Mouse (Mus musculus) lung, adult 2 months (tissue): ENCODE measurements around the gene Izumo4. TPM values are rescaled to one million over a fixed set of nuclear protein-coding genes. Genes with fewer than 3 reads are reported as not detected.

Experiments
- DNase-seq: peaks from one replicate; pipeline ENCODE4 v3.0.0; 2022
- H3K4me1 ChIP-seq: fragments of 200-500 bp; 2 replicates; pipeline ENCODE4 v1.6.1; 2011; ENCODE audit warnings: low read length; ENCODE audit not compliant: control insufficient read depth, insufficient read depth
- H3K4me3 ChIP-seq: fragments of 200-500 bp; replicated peaks from 2 replicates; pipeline ENCODE3; 2011; ENCODE audit warnings: low read depth, mild to moderate bottlenecking, control low read depth, low read length; ENCODE audit errors: extremely low read depth
- CTCF ChIP-seq: fragments of 200-500 bp; IDR thresholded peaks from 2 replicates; pipeline ENCODE4 v1.5.1; 2011; ENCODE audit warnings: mild to moderate bottlenecking, low read length, control low read depth; ENCODE audit not compliant: insufficient read depth
- POLR2A ChIP-seq: fragments of 200-500 bp; IDR thresholded peaks from 2 replicates; pipeline ENCODE4 v1.6.1; 2011; ENCODE audit warnings: low read depth, mild to moderate bottlenecking, control low read depth, low read length, borderline replicate concordance; ENCODE audit errors: extremely low read depth
- WGBS: fragments of 180-500 bp; shearing (Covaris S2); methylation state at CpG from one replicate; pipeline ENCODE4 v1.1.7; 2018; 5-methylcytosine and 5-hydroxymethylcytosine counted together
- polyA plus RNA-seq: library from polyadenylated mRNA; depleted of rRNA; stranded (reverse); fragments of >200 nt; gene quantifications from 2 replicates; pipeline ENCODE4 v1.2.3, GENCODE M21; 2012

Izumo4 gene
- polyA plus RNA-seq, 1 experiment, result 70.8 TPM

- 58% methylated on average over 3 of the region's 3 CpGs for WGBS
- TF ChIP-seq POLR2A (no peak), CTCF (no peak)
These were observed 3.0 kb downstream of the Izumo4 start for GRCm38 (mm10) chr10:80705033-80705432.

DNA sequence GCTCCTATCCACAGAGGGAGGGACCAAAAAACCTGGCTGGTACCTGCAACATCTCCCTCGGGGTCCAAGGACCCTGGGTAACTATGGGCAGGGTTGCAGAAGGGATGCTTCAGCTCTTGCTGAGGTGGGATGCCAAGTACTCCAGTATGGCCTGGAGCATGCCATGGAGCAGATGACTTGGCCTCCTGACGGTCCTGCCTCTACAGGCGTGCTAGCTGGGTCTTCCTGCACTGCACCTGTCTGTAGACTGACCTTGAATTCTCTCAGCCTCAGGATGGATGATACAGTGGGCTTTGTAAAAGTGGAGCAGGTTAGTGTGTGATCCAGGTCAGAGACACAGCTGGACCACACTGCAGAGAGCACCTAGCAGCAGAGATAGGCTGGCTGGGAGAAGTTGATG, 3.5 kb downstream of the Izumo4 start:
- 0 out of 2 replicates have a peak, but pooled peaks cover 7% of the 10 kb centered on the region for H3K4me1 ChIP-seq
- WGBS, result 76% methylated on average over 3 of the region's 3 CpGs
- TF ChIP-seq CTCF (no peak), POLR2A (no peak)
- DNase-seq, result no peak
- no peak overlapping the region for H3K4me3 ChIP-seq

More at GRCm38 (mm10) chr10:80705033-80705432, 3.0 kb downstream of the Izumo4 start:
- DNase-seq, result no peak
- H3K4me3 ChIP-seq, result no peak overlapping the region
- H3K4me1 ChIP-seq, result 0 out of 2 replicates have a peak, but pooled peaks cover 7% of the 10 kb centered on the region

DNA sequence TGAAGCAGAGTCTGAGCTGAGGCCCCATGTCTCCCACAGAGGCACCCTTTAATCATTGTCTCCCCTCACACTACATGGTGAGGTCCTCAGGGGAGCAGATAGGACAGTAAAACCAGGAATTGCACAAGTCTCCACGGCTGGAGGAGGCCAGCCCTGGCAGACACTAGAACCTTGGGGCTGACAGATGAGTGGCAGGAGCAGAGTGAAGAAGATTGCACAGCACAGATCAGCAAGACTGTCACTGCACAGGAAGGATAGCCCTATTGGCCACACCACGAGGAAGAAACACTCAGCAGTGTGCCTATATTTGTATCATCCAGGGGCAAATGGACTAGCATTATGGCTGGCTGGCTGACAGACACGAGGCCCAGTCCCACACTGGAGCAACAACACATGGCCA, 8.8 kb downstream of the Izumo4 start:
- no peak overlapping the region for H3K4me3 ChIP-seq
- no peak for DNase-seq
- TF ChIP-seq POLR2A, result no peak
- no peak for TF ChIP-seq CTCF
- 71% methylated on average over 3 of the region's 3 CpGs for WGBS
- no peaks in the 10 kb centered on the region for H3K4me1 ChIP-seq

- WGBS, result 63% methylated on average over 1 of the region's 1 CpGs
- TF ChIP-seq CTCF, result no peak
- no peak for TF ChIP-seq POLR2A
- H3K4me1 ChIP-seq, result no peaks in the 10 kb centered on the region
- no peak overlapping the region for H3K4me3 ChIP-seq
- DNase-seq, result no peak
These were observed 15.3 kb downstream of the Izumo4 start for GRCm38 (mm10) chr10:80717281-80717680.

DNA sequence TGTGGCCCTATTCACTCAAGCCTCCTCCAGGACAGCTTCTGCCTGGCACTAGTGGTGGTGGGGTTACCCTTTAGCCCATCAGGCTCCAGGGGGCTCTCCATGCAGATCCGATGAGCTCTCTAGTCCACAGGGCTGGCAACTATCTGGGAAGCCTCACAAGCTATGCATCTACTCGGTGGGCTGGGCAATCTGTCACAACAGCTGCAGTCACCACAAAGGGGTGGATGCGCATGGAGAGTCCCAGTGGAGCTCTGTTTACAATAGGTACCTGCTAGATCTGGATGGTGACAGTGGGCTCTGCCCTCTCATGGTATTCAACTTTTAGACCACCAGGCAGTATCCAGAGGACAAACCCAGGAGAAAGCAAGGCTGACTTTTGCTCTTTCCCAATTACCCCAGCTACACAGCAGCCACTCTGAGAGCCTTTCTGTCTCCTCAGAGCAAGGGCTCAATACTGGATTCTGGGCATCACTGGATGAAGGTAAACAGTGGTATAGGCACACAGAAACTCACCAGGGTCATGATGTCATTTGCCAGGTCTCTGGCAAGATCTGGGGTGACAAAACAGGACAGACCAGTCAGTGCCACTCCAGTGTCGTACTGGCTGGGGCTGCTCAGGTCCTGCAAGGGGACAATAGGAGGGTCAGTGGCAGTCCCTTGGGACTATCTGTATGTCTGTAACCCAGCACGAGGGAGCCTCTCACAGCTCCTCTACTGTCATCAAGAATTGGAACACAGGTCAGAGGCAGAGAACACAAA, 25.6 kb downstream of the Izumo4 start:
- 77% methylated on average over 5 of the region's 5 CpGs for WGBS
- no peaks in the 10 kb centered on the region for H3K4me1 ChIP-seq
- no peak for DNase-seq
- no peak overlapping the region for H3K4me3 ChIP-seq
- TF ChIP-seq CTCF (no peak), POLR2A (no peak)

GRCm38 (mm10) chr10:80732611-80733101, 30.7 kb downstream of the Izumo4 start:
- H3K4me3 ChIP-seq, result no peak overlapping the region
- TF ChIP-seq CTCF (no peak), POLR2A (no peak)
- DNase-seq, result no peak
- WGBS, result 90% methylated on average over 6 of the region's 6 CpGs
- peaks cover 15% of the 10 kb centered on the region for H3K4me1 ChIP-seq

DNA sequence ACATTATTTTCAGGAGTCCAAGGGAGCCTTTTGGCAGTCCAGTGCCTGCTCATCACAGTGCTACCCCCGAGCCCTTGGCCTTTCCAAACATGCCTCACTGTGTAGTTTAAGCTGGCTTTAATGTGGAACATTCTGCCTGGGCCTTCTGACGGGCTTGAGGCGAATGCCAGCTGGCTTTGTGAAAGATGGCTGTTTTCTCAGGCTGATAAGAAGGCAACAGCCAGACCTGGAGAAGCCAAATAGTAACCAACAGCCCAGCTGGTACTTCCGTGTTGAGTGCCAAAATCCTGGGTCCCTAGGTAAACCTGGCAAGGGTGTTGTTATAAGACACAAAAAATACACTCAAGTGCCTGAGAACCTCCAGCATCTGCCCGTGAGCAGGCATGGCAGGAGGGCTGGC, 34.7 kb downstream of the Izumo4 start:
- DNase-seq, result no peak
- Histone ChIP-seq H3K4me3 (no peak overlapping the region), H3K4me1 (peaks cover 30% of the 10 kb centered on the region)
- TF ChIP-seq CTCF (no peak), POLR2A (no peak)
- 32% methylated on average over 5 of the region's 5 CpGs for WGBS

GRCm38 (mm10) chr10:80738657-80739056, 36.7 kb downstream of the Izumo4 start:
- no peak for DNase-seq
- 50% methylated on average over 1 of the region's 1 CpGs for WGBS
- Histone ChIP-seq H3K4me1 (peaks cover 30% of the 10 kb centered on the region), H3K4me3 (no peak overlapping the region)
- TF ChIP-seq CTCF (no peak), POLR2A (no peak)

DNA sequence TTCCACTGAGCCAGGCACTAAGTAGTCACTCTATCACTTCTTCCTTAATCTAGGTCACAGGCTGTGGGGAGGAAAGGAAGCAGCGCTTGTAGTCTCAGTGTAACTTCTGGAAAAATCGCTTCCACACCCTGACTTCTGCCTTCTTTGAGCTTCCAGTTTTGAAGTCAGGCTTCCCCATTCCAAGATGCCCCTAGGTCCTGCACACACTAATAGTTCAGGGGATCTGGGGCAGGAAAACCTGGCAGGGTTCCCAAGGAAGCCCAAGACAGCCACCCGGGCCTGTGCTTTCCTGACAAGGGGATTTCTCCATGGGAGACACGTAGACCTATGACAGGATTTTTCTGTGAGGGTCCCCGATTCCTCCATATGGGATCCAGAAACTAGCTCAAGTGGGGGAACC, 39.2 kb downstream of the Izumo4 start:
- 4% methylated on average over 5 of the region's 5 CpGs for WGBS
- H3K4me1 ChIP-seq, result peaks cover 26% of the 10 kb centered on the region
- TF ChIP-seq POLR2A, result no peak
- TF ChIP-seq CTCF, result no peak
- peak overlapping the region; percentile 92 for H3K4me3 ChIP-seq
- DNase-seq, result peak; percentile 40

DNA sequence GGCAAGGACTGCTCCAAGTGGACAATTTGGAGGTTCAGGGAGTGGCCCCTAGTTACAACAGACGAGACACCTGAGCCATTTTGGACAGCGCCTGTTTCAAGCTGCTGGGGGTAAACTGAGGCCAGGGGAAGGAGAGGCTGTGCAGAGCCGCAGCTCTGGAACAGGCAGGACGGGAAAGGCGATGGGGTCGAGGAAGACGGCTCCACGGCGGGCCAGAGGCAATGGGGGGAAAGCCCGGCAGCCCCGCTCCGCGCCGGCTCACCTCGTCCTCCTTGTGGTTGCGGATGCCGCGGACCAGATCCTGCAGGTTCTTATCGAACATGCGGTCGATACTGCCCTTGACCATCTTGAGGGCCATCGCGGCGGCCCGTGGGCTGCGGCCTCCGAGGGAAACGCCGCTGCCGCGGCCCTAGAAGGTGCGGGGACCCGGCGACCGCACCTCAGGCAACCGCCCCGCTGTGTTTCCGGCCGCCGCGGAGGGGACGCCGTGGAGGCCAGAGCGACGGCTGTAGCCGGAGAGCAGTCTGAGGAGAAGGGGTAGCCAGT, 39.7 kb downstream of the Izumo4 start:
- Histone ChIP-seq H3K4me3 (peak overlapping the region; percentile 92), H3K4me1 (peaks cover 22% of the 10 kb centered on the region)
- DNase-seq, result no peak
- WGBS, result under 1% methylated on average over 46 of the region's 46 CpGs
- TF ChIP-seq CTCF (no peak), POLR2A (no peak)
